Mouse (Mus musculus) left cerebral cortex, postnatal 14 days (tissue): ENCODE measurements around the gene Isg20. TPM values are rescaled to one million over a fixed set of nuclear protein-coding genes. Genes with fewer than 3 reads are reported as not detected.

Experiments
- DNase-seq, 2 experiments: peaks; one replicate each; pipeline ENCODE4 v3.0.0; 2021 to 2022; ENCODE audit warnings: low spot score in 2 of 2, mixed read lengths in 1 of 2
- intact Hi-C: fragments of 180-260 bp; cut with DNase I; formaldehyde crosslinking; loops from one replicate; pipeline ENCODE4 v1.15.1; 2025
- microRNA-seq, 2 experiments: library from miRNA; unstranded; fragments of <30 nt; microRNA quantifications; one replicate each; pipeline ENCODE4 v1.2.0; 2022
- total RNA-seq, 2 experiments: library from RNA; stranded (reverse); gene quantifications; 2 replicates each; pipeline ENCODE4 v1.2.3; 2021

Gene Isg20
- total RNA-seq, 2 experiments from 2014 or later = 0.90 to 1.0 TPM

- intact Hi-C loops = no loop called here
- DNase-seq = no peak
These were observed 25.9 kb downstream of the Isg20 start for GRCm38 (mm10) chr7:78938957-78939602.

GRCm38 (mm10) chr7:78940971-78941370, 27.7 kb downstream of the Isg20 start:
- intact Hi-C loops = no loop called here

DNA sequence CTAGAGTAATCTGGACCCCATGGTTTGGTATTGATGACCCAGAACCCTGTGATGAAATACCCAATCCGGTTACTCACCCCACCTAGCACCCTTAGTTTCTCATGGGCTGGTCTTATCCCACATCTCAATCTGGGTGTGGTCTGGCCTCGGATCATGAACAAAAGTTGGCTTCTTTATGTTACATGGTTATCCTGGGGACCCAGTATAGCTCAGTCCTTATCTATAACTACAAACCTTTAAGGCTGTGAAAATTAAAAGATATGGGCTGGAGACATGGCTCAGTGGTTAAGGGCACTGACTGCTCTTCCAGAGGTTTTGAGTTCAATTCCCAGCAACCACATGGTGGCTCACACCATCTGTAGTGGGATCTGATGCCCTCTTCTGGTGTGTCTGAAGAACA, 29.3 kb downstream of the Isg20 start:
- intact Hi-C loops = no loop called here
- no peak for DNase-seq

More at GRCm38 (mm10) chr7:78940971-78941370, 27.7 kb downstream of the Isg20 start:
- no peak for DNase-seq

- intact Hi-C loops = no loop called here
- DNase-seq = peak in 1 of 2 experiments; percentile 6
These were observed 40.8 kb downstream of the Isg20 start for GRCm38 (mm10) chr7:78953886-78954572.

GRCm38 (mm10) chr7:78954619-78955018, 41.4 kb downstream of the Isg20 start:
- intact Hi-C loops = no loop called here
- no peak for DNase-seq

DNA sequence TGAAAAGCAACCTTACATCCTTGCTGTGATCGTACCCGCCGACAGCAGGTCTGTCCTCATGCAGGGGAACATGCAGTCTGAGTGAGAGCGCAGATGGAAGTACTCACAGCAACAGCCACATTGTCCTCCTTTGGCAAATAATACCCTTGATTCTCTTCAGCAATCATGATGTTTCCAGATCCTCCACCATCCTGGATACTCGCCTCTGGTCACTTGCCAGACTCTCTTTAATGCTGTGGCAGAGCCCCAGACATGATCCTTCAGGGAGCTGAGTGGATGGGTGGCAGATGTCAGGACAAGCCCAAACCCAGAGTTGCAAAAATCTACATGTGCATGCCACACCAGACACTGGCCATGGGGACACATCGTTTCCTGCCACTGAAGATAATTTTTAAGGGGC, 41.9 kb downstream of the Isg20 start:
- intact Hi-C loops = no loop called here
- peak in 1 of 2 experiments; percentile 8 for DNase-seq

DNA sequence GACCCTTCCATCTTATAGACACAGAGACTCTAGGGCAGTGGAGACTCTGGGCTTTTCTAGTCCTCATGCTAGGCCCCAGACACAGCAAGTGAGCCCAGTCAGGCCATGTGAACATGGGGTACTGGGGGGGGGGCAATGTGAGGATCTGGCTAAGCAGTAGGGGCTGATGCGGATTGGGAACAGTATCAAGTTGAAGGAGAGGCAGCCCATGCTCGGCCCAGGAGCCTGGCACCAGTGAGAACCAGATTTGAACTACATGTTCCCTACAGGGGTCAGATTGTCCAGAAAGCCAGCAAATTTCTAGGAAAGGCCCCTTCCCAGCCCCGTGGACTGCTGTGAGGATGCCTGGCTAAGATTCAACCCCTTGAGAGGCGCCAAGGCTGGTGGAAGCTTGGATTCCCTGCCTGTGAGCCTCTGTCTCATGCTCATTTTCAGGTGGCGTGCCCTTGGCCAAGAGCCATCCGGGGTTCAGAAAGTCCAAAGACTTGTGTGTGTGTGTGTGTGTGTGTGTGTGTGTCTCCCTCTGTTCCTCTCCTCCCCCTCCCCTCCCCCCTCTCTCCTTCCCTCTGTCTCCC, 45.4 kb downstream of the Isg20 start:
- intact Hi-C loops = no loop called here
- no peak for DNase-seq

GRCm38 (mm10) chr7:78963891-78964290, 50.7 kb downstream of the Isg20 start:
- intact Hi-C loops = no loop called here
- DNase-seq = no peak

Small RNAs within 50 kb of the gene (microRNA-seq; reads per million reads assigned to microRNA genes)
- 249 to 314 reads per million in 2 experiments for gene Mir7-2

Other genes starting within 250 kb of the Isg20 start
- 100 to 1,000 TPM; 137 TPM for gene Ntrk3, start 175.4 kb upstream of the Isg20 start, total RNA-seq
- gene Mrps11, start 130.3 kb upstream of the Isg20 start, total RNA-seq = 10 to 100 TPM; 39.3 to 39.9 TPM
- 10 to 100 TPM; 27.2 to 32.0 TPM for gene Mrpl46, start 129.9 kb upstream of the Isg20 start, total RNA-seq
- gene Det1, start 66.2 kb upstream of the Isg20 start, total RNA-seq = 1 to 10 TPM; 4.8 to 5.7 TPM
- 10 to 100 TPM; 22.3 to 24.0 TPM for gene Aen, start 17.6 kb upstream of the Isg20 start, total RNA-seq
- gene Acan, start 140.1 kb downstream of the Isg20 start, total RNA-seq = 1 to 10 TPM; 2.8 to 3.4 TPM
- gene Hapln3, start 217.6 kb downstream of the Isg20 start, total RNA-seq = 1 to 10 TPM; 3.2 to 5.3 TPM
- 100 to 1,000 TPM; 144 to 165 TPM for gene Mfge8, start 235.6 kb downstream of the Isg20 start, total RNA-seq